Mouse (Mus musculus): ENCODE measurements around the gene Smpd3.

GRCm38 (mm10) chr8:106337852-106338521, at the start of gene Smpd3:
- TF ChIP-seq POLR2A (IDR thresholded peaks at IDR 0.05; ENCODE audit: low read depth, low read length) (no peak), CTCF (conservative IDR thresholded peaks at IDR 0.05; ENCODE audit: insufficient read depth, insufficient read length, low read depth, low read length) (no peak)

Measured in kidney, adult 2 months (tissue).